Mouse (Mus musculus): Measurements from ENCODE around the gene Hist1h3c. TPM values are rescaled to one million over a fixed set of nuclear protein-coding genes. Genes with fewer than 3 reads are reported as not detected.
A peak's percentile ranks its signal among the peaks of the same experiment; 100 is the strongest.
"Not testable (repeated sequence)": the region's sequence is repeated elsewhere in the genome, so short reads cannot be mapped to it uniquely, and the experiment has no call there.

The Hist1h3c gene
- total RNA-seq, 1 experiment from 2014 or later = not detected

GRCm38 (mm10) chr13:23716261-23717042 lies 28.9 kb downstream of the Hist1h3c start:
- ATAC-seq (replicated peaks; ENCODE audit: insufficient number of reproducible peaks, low FRiP score, low TSS enrichment, poor library complexity, severe bottlenecking) = peak; percentile 88

- peak; percentile 64 for ATAC-seq (replicated peaks; ENCODE audit: insufficient number of reproducible peaks, low FRiP score, low TSS enrichment, poor library complexity, severe bottlenecking)
These were observed 34.9 kb downstream of the Hist1h3c start, which contains the start of gene Hfe for GRCm38 (mm10) chr13:23710374-23711089. TSS of gene Hfe (minus strand) at chr13:23710854.

GRCm38 (mm10) chr13:23709714-23710373 lies 35.6 kb downstream of the Hist1h3c start:
- no peak for ATAC-seq (replicated peaks; ENCODE audit: insufficient number of reproducible peaks, low FRiP score, low TSS enrichment, poor library complexity, severe bottlenecking)

- ATAC-seq (replicated peaks; ENCODE audit: insufficient number of reproducible peaks, low FRiP score, low TSS enrichment, poor library complexity, severe bottlenecking) = no peak
These were observed 36.7 kb downstream of the Hist1h3c start for GRCm38 (mm10) chr13:23708654-23709053.

GRCm38 (mm10) chr13:23708041-23708440 lies 37.4 kb downstream of the Hist1h3c start:
- ATAC-seq (replicated peaks; ENCODE audit: insufficient number of reproducible peaks, low FRiP score, low TSS enrichment, poor library complexity, severe bottlenecking) = no peak

GRCm38 (mm10) chr13:23706771-23707170 lies 38.6 kb downstream of the Hist1h3c start:
- no peak for ATAC-seq (replicated peaks; ENCODE audit: insufficient number of reproducible peaks, low FRiP score, low TSS enrichment, poor library complexity, severe bottlenecking)

GRCm38 (mm10) chr13:23705751-23706356 lies 39.5 kb downstream of the Hist1h3c start:
- peak; percentile 45 for ATAC-seq (replicated peaks; ENCODE audit: insufficient number of reproducible peaks, low FRiP score, low TSS enrichment, poor library complexity, severe bottlenecking)

GRCm38 (mm10) chr13:23702801-23703200 lies 42.6 kb downstream of the Hist1h3c start:
- not testable (repeated sequence) for ATAC-seq (replicated peaks; ENCODE audit: insufficient number of reproducible peaks, low FRiP score, low TSS enrichment, poor library complexity, severe bottlenecking)

- ATAC-seq (replicated peaks; ENCODE audit: insufficient number of reproducible peaks, low FRiP score, low TSS enrichment, poor library complexity, severe bottlenecking) = no peak
These were observed 43.2 kb downstream of the Hist1h3c start for GRCm38 (mm10) chr13:23702220-23702619.

GRCm38 (mm10) chr13:23700786-23701520 lies 44.4 kb downstream of the Hist1h3c start:
- peak; percentile 77 for ATAC-seq (replicated peaks; ENCODE audit: insufficient number of reproducible peaks, low FRiP score, low TSS enrichment, poor library complexity, severe bottlenecking)

GRCm38 (mm10) chr13:23699767-23700166 lies 45.6 kb downstream of the Hist1h3c start:
- no peak for ATAC-seq (replicated peaks; ENCODE audit: insufficient number of reproducible peaks, low FRiP score, low TSS enrichment, poor library complexity, severe bottlenecking)

GRCm38 (mm10) chr13:23698996-23699395 lies 46.4 kb downstream of the Hist1h3c start:
- ATAC-seq (replicated peaks; ENCODE audit: insufficient number of reproducible peaks, low FRiP score, low TSS enrichment, poor library complexity, severe bottlenecking) = no peak

- ATAC-seq (replicated peaks; ENCODE audit: insufficient number of reproducible peaks, low FRiP score, low TSS enrichment, poor library complexity, severe bottlenecking) = peak; percentile 89
These were observed 47.1 kb downstream of the Hist1h3c start, which contains the start of gene Hist1h4c for GRCm38 (mm10) chr13:23698300-23698693. TSS of gene Hist1h4c (minus strand) at chr13:23698454.

GRCm38 (mm10) chr13:23697491-23698299 lies 47.7 kb downstream of the Hist1h3c start:
- ATAC-seq (replicated peaks; ENCODE audit: insufficient number of reproducible peaks, low FRiP score, low TSS enrichment, poor library complexity, severe bottlenecking) = peak; percentile 27

GRCm38 (mm10) chr13:23696061-23696474 lies 49.3 kb downstream of the Hist1h3c start:
- no peak for ATAC-seq (replicated peaks; ENCODE audit: insufficient number of reproducible peaks, low FRiP score, low TSS enrichment, poor library complexity, severe bottlenecking)

- ATAC-seq (replicated peaks; ENCODE audit: insufficient number of reproducible peaks, low FRiP score, low TSS enrichment, poor library complexity, severe bottlenecking) = no peak
These were observed 49.9 kb downstream of the Hist1h3c start, which contains the start of gene Hist1h1t for GRCm38 (mm10) chr13:23695514-23695913. TSS of gene Hist1h1t (plus strand) at chr13:23695814.
